Mouse (Mus musculus) megakaryocyte, embryonic 14.5 days (primary cell): ENCODE results near the gene Itpr1. TPM values are rescaled to one million over a fixed set of nuclear protein-coding genes. Genes with fewer than 3 reads are reported as not detected.

Experiments used
- H3K27me3 ChIP-seq: replicated peaks from 2 replicates; pipeline ENCODE3; 2012; ENCODE audit warnings: inconsistent platforms
- H3K36me3 ChIP-seq: replicated peaks from 2 replicates; pipeline ENCODE3; 2012; ENCODE audit warnings: low read length, inconsistent platforms, mixed read lengths
- H3K4me1 ChIP-seq: 2 replicates; pipeline ENCODE4 v1.6.1; 2012; ENCODE audit warnings: inconsistent platforms
- H3K4me3 ChIP-seq: replicated peaks from 2 replicates; pipeline ENCODE3; 2012; ENCODE audit warnings: moderate library complexity, mild to moderate bottlenecking, inconsistent platforms
- H3K9me3 ChIP-seq: 2 replicates; pipeline ENCODE4 v1.6.1; 2012; ENCODE audit warnings: inconsistent platforms
- FLI1 ChIP-seq: IDR thresholded peaks from 2 replicates; pipeline ENCODE4 v1.6.1; 2012; ENCODE audit warnings: low read length, inconsistent platforms, mixed read lengths
- GATA1 ChIP-seq: IDR thresholded peaks from 3 replicates; pipeline ENCODE4 v1.6.1; 2012; ENCODE audit warnings: mixed read lengths, low read length, inconsistent platforms, borderline replicate concordance
- polyA plus RNA-seq: library from polyadenylated mRNA; stranded (reverse); fragments of >175 nt; gene quantifications from 2 replicates; pipeline ENCODE4 v1.2.3, GENCODE M21; 2012; ENCODE audit warnings: low replicate concordance; ENCODE audit not compliant: insufficient read depth

Gene Itpr1
- polyA plus RNA-seq, 1 experiment = 8.3 TPM

GRCm38 (mm10) chr6:108428383-108428782 lies 215.5 kb downstream of the Itpr1 start:
- Histone ChIP-seq H3K4me1 (peaks cover 27% of the 10 kb centered on the region), H3K36me3 (peaks cover 59% of the 10 kb centered on the region), H3K9me3 (no peaks in the 10 kb centered on the region), H3K4me3 (no peak overlapping the region), H3K27me3 (no peaks in the 10 kb centered on the region)
- no peak for TF ChIP-seq FLI1
- no peak for TF ChIP-seq GATA1

DNA sequence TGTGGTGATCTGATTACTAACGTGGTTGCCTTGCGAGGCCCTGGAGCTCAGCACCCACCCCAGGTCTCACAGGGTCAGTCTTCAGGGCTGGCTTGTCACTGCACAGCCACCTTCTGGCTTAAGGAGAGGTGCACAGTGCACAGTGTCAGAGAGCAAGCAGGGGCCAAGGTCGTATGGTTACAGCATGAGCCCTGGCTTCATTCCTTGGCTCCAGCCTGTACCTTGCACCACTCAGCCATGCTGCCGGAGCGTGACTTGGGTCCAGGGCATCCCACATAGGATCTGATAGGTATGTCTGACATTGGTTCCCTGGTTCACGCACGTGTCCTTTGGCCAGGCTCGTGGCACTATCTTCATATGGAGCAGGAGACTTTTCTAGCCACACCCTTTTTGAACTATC lies 217.1 kb downstream of the Itpr1 start:
- Histone ChIP-seq H3K4me3 (no peak overlapping the region), H3K9me3 (no peaks in the 10 kb centered on the region), H3K36me3 (peaks cover 60% of the 10 kb centered on the region), H3K27me3 (no peaks in the 10 kb centered on the region), H3K4me1 (peaks cover 27% of the 10 kb centered on the region)
- no peak for TF ChIP-seq FLI1
- no peak for TF ChIP-seq GATA1

GRCm38 (mm10) chr6:108431193-108431592 lies 218.3 kb downstream of the Itpr1 start:
- peaks cover 57% of the 10 kb centered on the region for H3K36me3 ChIP-seq

GRCm38 (mm10) chr6:108432836-108433235 lies 219.9 kb downstream of the Itpr1 start:
- Histone ChIP-seq H3K4me3 (no peak overlapping the region), H3K36me3 (peaks cover 61% of the 10 kb centered on the region)
- TF ChIP-seq FLI1 = no peak
- no peak for TF ChIP-seq GATA1

More at GRCm38 (mm10) chr6:108431193-108431592, 218.3 kb downstream of the Itpr1 start:
- no peaks in the 10 kb centered on the region for H3K27me3 ChIP-seq
- TF ChIP-seq GATA1 = no peak
- no peak for TF ChIP-seq FLI1
- peaks cover 28% of the 10 kb centered on the region for H3K4me1 ChIP-seq
- no peak overlapping the region for H3K4me3 ChIP-seq
- H3K9me3 ChIP-seq = no peaks in the 10 kb centered on the region

DNA sequence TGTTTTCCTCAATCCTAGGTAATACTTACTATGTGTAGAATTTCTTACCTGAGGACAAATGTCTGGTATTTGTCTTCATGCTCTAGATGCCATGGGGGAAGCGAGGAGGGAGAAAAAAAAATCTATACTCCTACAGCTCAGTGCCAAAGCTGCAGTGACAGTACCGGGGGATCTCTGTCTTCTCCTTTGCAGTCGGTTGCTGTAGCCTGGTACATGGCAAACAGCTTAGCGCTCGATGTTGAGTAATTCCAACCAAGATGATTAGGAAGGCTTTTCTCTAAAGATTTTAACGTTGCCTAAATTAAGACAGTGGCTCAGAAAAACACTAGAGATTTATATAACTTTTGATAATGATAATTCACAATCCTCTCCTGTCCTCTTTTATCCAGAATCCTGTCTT lies 221.9 kb downstream of the Itpr1 start:
- no peak for TF ChIP-seq GATA1
- no peak for TF ChIP-seq FLI1
- Histone ChIP-seq H3K4me1 (peaks cover 11% of the 10 kb centered on the region), H3K27me3 (no peaks in the 10 kb centered on the region), H3K9me3 (no peaks in the 10 kb centered on the region), H3K4me3 (no peak overlapping the region), H3K36me3 (peaks cover 61% of the 10 kb centered on the region)

More at GRCm38 (mm10) chr6:108432836-108433235, 219.9 kb downstream of the Itpr1 start:
- Histone ChIP-seq H3K27me3 (no peaks in the 10 kb centered on the region), H3K4me1 (peaks cover 17% of the 10 kb centered on the region), H3K9me3 (no peaks in the 10 kb centered on the region)

- H3K4me1 ChIP-seq = peaks cover 8% of the 10 kb centered on the region
- no peak overlapping the region for H3K4me3 ChIP-seq
- 0 out of 2 replicates have a peak, but pooled peaks cover 2% of the 10 kb centered on the region for H3K9me3 ChIP-seq
- TF ChIP-seq FLI1 (no peak), GATA1 (no peak)
- no peaks in the 10 kb centered on the region for H3K27me3 ChIP-seq
- peaks cover 61% of the 10 kb centered on the region for H3K36me3 ChIP-seq
Measured at GRCm38 (mm10) chr6:108435467-108435866, 222.6 kb downstream of the Itpr1 start.

- no peak overlapping the region for H3K4me3 ChIP-seq
- peaks cover 8% of the 10 kb centered on the region for H3K4me1 ChIP-seq
- H3K36me3 ChIP-seq = peaks cover 64% of the 10 kb centered on the region
- TF ChIP-seq GATA1 (no peak), FLI1 (no peak)
- H3K27me3 ChIP-seq = no peaks in the 10 kb centered on the region
- 0 out of 2 replicates have a peak, but pooled peaks cover 4% of the 10 kb centered on the region for H3K9me3 ChIP-seq
Measured at GRCm38 (mm10) chr6:108436608-108437007, 223.7 kb downstream of the Itpr1 start.

DNA sequence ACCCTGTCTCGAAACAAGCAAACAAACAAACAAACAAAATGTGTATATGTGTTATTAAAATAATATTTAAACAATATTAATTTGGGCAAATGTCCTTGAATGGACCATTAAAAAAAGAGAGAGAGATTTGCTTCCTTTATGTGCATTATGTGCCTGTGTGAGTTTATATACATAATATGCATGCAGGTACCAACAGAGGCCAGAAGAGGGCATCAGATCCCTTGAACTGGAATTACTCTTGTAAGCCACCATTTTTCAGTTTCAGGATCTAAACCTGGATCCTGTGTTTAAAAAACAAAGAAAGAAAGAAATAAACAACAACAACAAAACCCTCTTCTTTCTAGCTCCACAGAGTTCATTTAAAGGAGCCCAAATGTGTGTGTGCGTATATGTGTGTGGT lies 228.4 kb downstream of the Itpr1 start:
- Histone ChIP-seq H3K36me3 (peaks cover 67% of the 10 kb centered on the region), H3K4me1 (peaks cover 41% of the 10 kb centered on the region), H3K27me3 (no peaks in the 10 kb centered on the region), H3K9me3 (0 out of 2 replicates have a peak, but pooled peaks cover 4% of the 10 kb centered on the region), H3K4me3 (no peak overlapping the region)
- no peak for TF ChIP-seq FLI1
- TF ChIP-seq GATA1 = no peak

DNA sequence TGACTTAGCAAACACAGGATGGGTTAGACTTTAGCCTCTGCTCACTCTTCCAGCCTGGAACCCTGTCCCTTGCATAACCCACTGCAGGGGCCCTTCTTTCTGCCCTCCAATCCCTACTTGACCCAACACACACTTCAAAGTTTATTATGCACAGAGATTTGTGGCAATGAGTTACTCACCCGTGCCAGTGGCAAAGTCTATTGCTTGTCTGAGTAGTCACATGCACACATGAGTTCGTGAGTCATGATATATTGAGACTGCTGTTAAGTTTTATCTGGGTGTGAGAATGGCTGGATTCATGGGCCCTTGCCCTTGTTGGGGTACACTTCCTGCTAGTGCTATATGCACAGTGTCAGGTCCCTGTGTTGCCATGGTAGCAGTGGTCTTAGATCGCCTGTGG lies 229.4 kb downstream of the Itpr1 start:
- H3K4me3 ChIP-seq = no peak overlapping the region
- no peaks in the 10 kb centered on the region for H3K27me3 ChIP-seq
- TF ChIP-seq GATA1 = no peak
- peaks cover 48% of the 10 kb centered on the region for H3K4me1 ChIP-seq
- H3K36me3 ChIP-seq = peaks cover 74% of the 10 kb centered on the region
- H3K9me3 ChIP-seq = 0 out of 2 replicates have a peak, but pooled peaks cover 4% of the 10 kb centered on the region

DNA sequence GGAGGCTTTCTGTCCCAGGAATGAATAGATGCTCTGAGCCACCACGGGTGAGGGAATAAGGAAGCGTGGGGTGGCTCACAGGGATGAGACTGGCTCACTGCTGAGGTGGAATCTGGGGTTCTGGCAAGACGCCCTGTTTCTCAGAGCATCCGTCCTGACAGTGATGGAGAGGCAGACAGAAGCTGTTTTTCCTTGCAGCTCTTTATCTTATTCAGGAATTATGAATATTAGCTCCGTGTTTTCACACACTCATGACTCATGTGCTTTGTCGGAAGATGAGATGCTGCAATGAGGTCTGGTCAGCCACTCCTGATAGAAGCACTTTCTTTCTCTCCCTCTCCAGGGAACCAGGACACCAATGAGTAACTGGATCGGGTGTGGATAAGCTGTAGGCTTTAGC lies 231.5 kb downstream of the Itpr1 start:
- Histone ChIP-seq H3K27me3 (no peaks in the 10 kb centered on the region), H3K4me1 (peaks cover 68% of the 10 kb centered on the region), H3K9me3 (0 out of 2 replicates have a peak, but pooled peaks cover 4% of the 10 kb centered on the region), H3K4me3 (peak overlapping the region; percentile 29), H3K36me3 (peaks cover 63% of the 10 kb centered on the region)
- TF ChIP-seq GATA1 = no peak
- TF ChIP-seq FLI1 = no peak
